Mouse (Mus musculus) CH12.LX (cell line): ENCODE results near the gene Uqcrc1. TPM values are rescaled to one million over a fixed set of nuclear protein-coding genes. Genes with fewer than 3 reads are reported as not detected.

Experiments
- DNase-seq: peaks from one replicate; pipeline ENCODE4 v3.0.0-alpha.2; 2013; ENCODE audit errors: extremely low read depth
- H3K27ac ChIP-seq: 2 replicates; pipeline ENCODE4 v1.5.1; 2012; ENCODE audit warnings: low read depth, mild to moderate bottlenecking, control low read depth, moderate library complexity; ENCODE audit not compliant: insufficient read depth
- H3K27me3 ChIP-seq: replicated peaks from 2 replicates; pipeline ENCODE3; 2012; ENCODE audit warnings: inconsistent platforms
- H3K36me3 ChIP-seq, 2 experiments: replicated peaks in 1 of 2; 2 replicates each; pipeline versions ENCODE3 to v1.6.1; 2012; ENCODE audit warnings: inconsistent platforms in 1 of 2, low read length in 1 of 2, mild to moderate bottlenecking in 1 of 2, mixed read lengths in 1 of 2, moderate library complexity in 1 of 2; ENCODE audit not compliant: control insufficient read depth in 1 of 2, insufficient read depth in 1 of 2
- H3K4me1 ChIP-seq, 2 experiments: 2 replicates each; pipeline ENCODE4 v1.6.1; 2012; ENCODE audit warnings: inconsistent platforms in 1 of 2, moderate library complexity in 1 of 2; ENCODE audit not compliant: insufficient read depth in 2 of 2, control insufficient read depth in 1 of 2
- H3K4me2 ChIP-seq: 2 replicates; pipeline ENCODE4 v1.6.1; 2012; ENCODE audit warnings: low read depth, mild to moderate bottlenecking, control low read depth; ENCODE audit not compliant: poor library complexity, insufficient read depth, severe bottlenecking
- H3K4me3 ChIP-seq, 3 experiments: fragments of 150-350 bp in 1 of 3; sonication (generic) in 1 of 3; replicated peaks in 1 of 3; 2 replicates each; pipeline versions ENCODE3 to v1.5.1; 2011 to 2012; ENCODE audit warnings: low read depth in 2 of 3, low read length in 2 of 3, mild to moderate bottlenecking in 2 of 3, moderate library complexity in 2 of 3, control low read depth in 1 of 3, improper control_type of control experiment in 1 of 3, inconsistent platforms in 1 of 3, mixed read lengths in 1 of 3; ENCODE audit not compliant: poor library complexity in 1 of 3
- H3K79me2 ChIP-seq: replicated peaks from 2 replicates; pipeline ENCODE4 v1.6.1; 2012; ENCODE audit warnings: mild to moderate bottlenecking, moderate library complexity; ENCODE audit not compliant: control insufficient read depth, poor library complexity, insufficient read depth, severe bottlenecking; ENCODE audit errors: extremely low read depth
- H3K9ac ChIP-seq: 2 replicates; pipeline ENCODE4 v1.6.1; 2012; ENCODE audit warnings: low read depth, mild to moderate bottlenecking, control low read depth, moderate library complexity; ENCODE audit not compliant: insufficient read depth
- H3K9me3 ChIP-seq: replicated peaks from 2 replicates; pipeline ENCODE3; 2012; ENCODE audit warnings: low read length, inconsistent platforms, mixed read lengths
- BHLHE40 ChIP-seq: IDR thresholded peaks from 2 replicates; pipeline ENCODE4 v1.6.1; 2011; ENCODE audit warnings: mild to moderate bottlenecking, low read depth, low read length, improper control_type of control experiment
- CHD2 ChIP-seq: IDR thresholded peaks from 2 replicates; pipeline ENCODE4 v1.6.1; 2011; ENCODE audit warnings: low read length, improper control_type of control experiment
- CTCF ChIP-seq, 2 experiments: IDR thresholded peaks in 1 of 2; conservative IDR thresholded peaks in 1 of 2; 2 replicates each; pipeline ENCODE4 v1.5.1; 2011 to 2012; ENCODE audit warnings: low read depth in 2 of 2, low read length in 2 of 2, improper control_type of control experiment in 1 of 2, inconsistent platforms in 1 of 2, mild to moderate bottlenecking in 1 of 2, moderate library complexity in 1 of 2
- E2F4 ChIP-seq: IDR thresholded peaks from 2 replicates; pipeline ENCODE4 v1.6.1; 2011; ENCODE audit warnings: low read depth, low read length, improper control_type of control experiment; ENCODE audit not compliant: insufficient replicate concordance
- ELF1 ChIP-seq: IDR thresholded peaks from 2 replicates; pipeline ENCODE4 v1.6.1; 2014; ENCODE audit warnings: low read depth, mild to moderate bottlenecking, inconsistent platforms, low read length, improper control_type of control experiment
- EP300 ChIP-seq: IDR thresholded peaks from 2 replicates; pipeline ENCODE4 v1.6.1; 2011; ENCODE audit warnings: low read length, improper control_type of control experiment
- HCFC1 ChIP-seq: IDR thresholded peaks from 2 replicates; pipeline ENCODE4 v1.6.1; 2012; ENCODE audit warnings: low read depth, mild to moderate bottlenecking, inconsistent platforms, low read length, improper control_type of control experiment
- IRF4 ChIP-seq: IDR thresholded peaks from 2 replicates; pipeline ENCODE4 v1.6.1; 2014; ENCODE audit warnings: low read depth, mild to moderate bottlenecking, inconsistent platforms, low read length, improper control_type of control experiment
- JUN ChIP-seq: IDR thresholded peaks from 2 replicates; pipeline ENCODE4 v1.6.1; 2011; ENCODE audit warnings: low read depth, mild to moderate bottlenecking, low read length, improper control_type of control experiment, moderate library complexity; ENCODE audit not compliant: insufficient read depth
- JUND ChIP-seq: conservative IDR thresholded peaks from 2 replicates; pipeline ENCODE4 v1.6.1; 2011; ENCODE audit warnings: low read depth, low read length, improper control_type of control experiment
- MAX ChIP-seq: IDR thresholded peaks from 2 replicates; pipeline ENCODE4 v1.6.1; 2011; ENCODE audit warnings: low read length, improper control_type of control experiment
- MAZ ChIP-seq: IDR thresholded peaks from 2 replicates; pipeline ENCODE4 v1.6.1; 2012; ENCODE audit warnings: low read depth, mild to moderate bottlenecking, inconsistent platforms, low read length, improper control_type of control experiment, moderate library complexity
- MXI1 ChIP-seq: IDR thresholded peaks from 2 replicates; pipeline ENCODE4 v1.6.1; 2011; ENCODE audit warnings: mild to moderate bottlenecking, low read depth, low read length, improper control_type of control experiment
- MYC ChIP-seq: IDR thresholded peaks from 2 replicates; pipeline ENCODE4 v1.6.1; 2011; ENCODE audit warnings: low read depth, mild to moderate bottlenecking, improper control_type of control experiment, low read length
- NELFE ChIP-seq: IDR thresholded peaks from 2 replicates; pipeline ENCODE4 v1.6.1; 2011; ENCODE audit warnings: low read depth, low read length, improper control_type of control experiment
- PAX5 ChIP-seq: IDR thresholded peaks from 2 replicates; pipeline ENCODE4 v1.6.1; 2012; ENCODE audit warnings: low read length, inconsistent platforms, mixed read lengths
- POLR2A ChIP-seq: IDR thresholded peaks from 2 replicates; pipeline ENCODE4 v1.6.1; 2011; ENCODE audit warnings: low read depth, mild to moderate bottlenecking, improper control_type of control experiment, low read length
- RAD21 ChIP-seq: IDR thresholded peaks from 2 replicates; pipeline ENCODE4 v1.6.1; 2011; ENCODE audit warnings: low read depth, mild to moderate bottlenecking, low read length, improper control_type of control experiment, moderate library complexity
- SIN3A ChIP-seq: IDR thresholded peaks from 2 replicates; pipeline ENCODE4 v1.6.1; 2012; ENCODE audit warnings: low read length, improper control_type of control experiment, inconsistent platforms
- TBP ChIP-seq: conservative IDR thresholded peaks from 2 replicates; pipeline ENCODE4 v1.6.1; 2011; ENCODE audit warnings: low read depth, low read length, improper control_type of control experiment
- TCF12 ChIP-seq: IDR thresholded peaks from 2 replicates; pipeline ENCODE4 v1.6.1; 2014; ENCODE audit warnings: low read depth, mild to moderate bottlenecking, inconsistent platforms, low read length, improper control_type of control experiment
- USF2 ChIP-seq: conservative IDR thresholded peaks from 2 replicates; pipeline ENCODE4 v1.6.1; 2011; ENCODE audit warnings: low read depth, low read length, improper control_type of control experiment
- ZKSCAN1 ChIP-seq: IDR thresholded peaks from 2 replicates; pipeline ENCODE4 v1.6.1; 2012; ENCODE audit warnings: low read depth, inconsistent platforms, low read length, improper control_type of control experiment, borderline replicate concordance
- ZMIZ1 ChIP-seq: IDR thresholded peaks from 2 replicates; pipeline ENCODE4 v1.6.1; 2012; ENCODE audit warnings: low read depth, mild to moderate bottlenecking, inconsistent platforms, low read length, improper control_type of control experiment
- ZNF384 ChIP-seq: IDR thresholded peaks from 2 replicates; pipeline ENCODE4 v1.6.1; 2012; ENCODE audit warnings: low read depth, low read length, improper control_type of control experiment, inconsistent platforms
- dilution Hi-C: fragments of 300-500 bp; cut with MboI; formaldehyde crosslinking; loops from 2 replicates; pipeline ENCODE4 v1.14.3; 2020; ENCODE audit warnings: low sequenced_read_pairs; ENCODE audit not compliant: extremely low pct_unique_long_range_greater_than_20kb, extremely low pct_ligation_motif_present
- in situ Hi-C: fragments of 300-500 bp; cut with MboI; formaldehyde crosslinking; loops from 3 replicates; pipeline ENCODE4 v1.14.3; 2019; ENCODE audit warnings: low sequenced_read_pairs, low pct_ligation_motif_present, low pct_unique_long_range_greater_than_20kb, mixed read lengths
- polyA plus RNA-seq: library from polyadenylated mRNA; unstranded; fragments of >175 nt; gene quantifications from 2 replicates; pipeline ENCODE4 v1.2.1, GENCODE M21; 2012; ENCODE audit warnings: low read depth; ENCODE audit not compliant: insufficient read length
- total RNA-seq, 2 experiments: library from RNA; depleted of rRNA; stranded (reverse); fragments of 300-350 nt in 1 of 2; fragments of >200 nt in 1 of 2; gene quantifications; 2 replicates each; pipeline ENCODE4 v1.2.3; 2012 to 2014

Uqcrc1 gene
- total and polyA plus RNA-seq, 3 experiments = 301 to 351 (median 326) TPM

GRCm38 (mm10) chr9:108982498-108982897 is 46.1 kb downstream of the Uqcrc1 start:
- in situ Hi-C loops (no loop called here), dilution Hi-C loops (no loop called here)
- H3K27me3 ChIP-seq = no peaks in the 10 kb centered on the region
- TF ChIP-seq MXI1 (no peak), ZMIZ1 (no peak), POLR2A (no peak), CHD2 (no peak), RAD21 (no peak), BHLHE40 (no peak), ZNF384 (no peak)
- H3K4me2 ChIP-seq = no peak overlapping the region
- no peak overlapping the region for H3K4me3 ChIP-seq
- no peaks in the 10 kb centered on the region for H3K79me2 ChIP-seq
- H3K27ac ChIP-seq = no peak overlapping the region
- no peak for DNase-seq
- H3K36me3 ChIP-seq = peaks cover 0 to 13% of the 10 kb centered on the region in 2 experiments
- no peaks in the 10 kb centered on the region for H3K9me3 ChIP-seq
- H3K9ac ChIP-seq = no peak overlapping the region
- peaks cover 0 to 21% of the 10 kb centered on the region in 2 experiments; a peak in 2 of 4 replicates for H3K4me1 ChIP-seq

GRCm38 (mm10) chr9:108983209-108983608 is 46.8 kb downstream of the Uqcrc1 start:
- no peak overlapping the region for H3K9ac ChIP-seq
- no peak overlapping the region for H3K27ac ChIP-seq
- H3K4me3 ChIP-seq = no peak overlapping the region
- peaks cover 0 to 11% of the 10 kb centered on the region in 2 experiments for H3K36me3 ChIP-seq
- H3K4me1 ChIP-seq = peaks cover 0 to 28% of the 10 kb centered on the region in 2 experiments; a peak in 2 of 4 replicates
- no peaks in the 10 kb centered on the region for H3K27me3 ChIP-seq
- DNase-seq = no peak
- H3K79me2 ChIP-seq = no peaks in the 10 kb centered on the region
- no peak overlapping the region for H3K4me2 ChIP-seq
- TF ChIP-seq BHLHE40 (0 out of 2 replicates have a peak, but pooled peaks have one; percentile 38), NELFE (no peak), MAX (no peak)
- TF ChIP-seq, all 38 proteins: peak for 1
- in situ Hi-C loops = no loop called here
- dilution Hi-C loops = no loop called here
- H3K9me3 ChIP-seq = no peaks in the 10 kb centered on the region

GRCm38 (mm10) chr9:108985710-108986109 is 49.3 kb downstream of the Uqcrc1 start, which contains the start of gene Ucn2:
Gene Ucn2 (plus strand): TSS chr9:108986010.
- in situ Hi-C loops (no loop called here), dilution Hi-C loops (no loop called here)
- no peak within 1 kb of the TSS for H3K9ac ChIP-seq
- H3K4me1 ChIP-seq = peaks cover 9 to 50% of the 10 kb centered on the region in 2 experiments; a peak in 3 of 4 replicates
- TF ChIP-seq CHD2 = no peak
- no peak for TF ChIP-seq ZNF384
- no peak for TF ChIP-seq JUND
- no peak for TF ChIP-seq EP300
- TF ChIP-seq E2F4 = no peak
- TF ChIP-seq MAZ = no peak
- TF ChIP-seq PAX5 = no peak
- TF ChIP-seq SIN3A = no peak
- TF ChIP-seq MYC = no peak
- TF ChIP-seq USF2 = no peak
- no peak for TF ChIP-seq TCF12
- TF ChIP-seq CTCF (conservative IDR thresholded peaks at IDR 0.05 in 1 of 2, IDR thresholded peaks at IDR 0.05 in 1 of 2; ENCODE audit: low read depth in 2 of 2, low read length in 2 of 2) = no peak
- TF ChIP-seq JUN = no peak
- no peak for TF ChIP-seq ZMIZ1
- TF ChIP-seq HCFC1 = no peak
- no peak for TF ChIP-seq ELF1
- no peak for TF ChIP-seq TBP
- no peak for TF ChIP-seq ZKSCAN1
- TF ChIP-seq IRF4 = no peak
- H3K27ac ChIP-seq = no peak within 1 kb of the TSS
- H3K79me2 ChIP-seq = no peaks in the 10 kb centered on the region
- no peak within 1 kb of the TSS for H3K4me2 ChIP-seq
- H3K36me3 ChIP-seq = peaks cover 0 to 11% of the 10 kb centered on the region in 2 experiments
- no peaks in the 10 kb centered on the region for H3K9me3 ChIP-seq
- DNase-seq = no peak
- no peaks in the 10 kb centered on the region for H3K27me3 ChIP-seq
- no peak within 1 kb of the TSS for H3K4me3 ChIP-seq
